Mouse (Mus musculus): ENCODE results near the gene Yipf3. TPM values are rescaled to one million over a fixed set of nuclear protein-coding genes. Genes with fewer than 3 reads are reported as not detected.

The Yipf3 gene
- polyA plus RNA-seq, 1 experiment from 2014 or later = 102 TPM

- peaks cover 92% of the 10 kb centered on the region for H3K36me3 ChIP-seq (ENCODE audit: insufficient read depth)
- H3K4me2 ChIP-seq = no peak overlapping the region
- ATAC-seq (ENCODE audit: insufficient read depth) (no peak), DNase-seq (no peak)
- H3K27ac ChIP-seq (ENCODE audit: low read depth) = no peak overlapping the region
- H3K4me3 ChIP-seq (ENCODE audit: low read depth, low read length) = no peak overlapping the region
- H3K9ac ChIP-seq = no peak overlapping the region
- 51% methylated on average over 6 of the region's 6 CpGs for WGBS
- H3K4me1 ChIP-seq (ENCODE audit: insufficient read depth) = no peaks in the 10 kb centered on the region
- no peaks in the 10 kb centered on the region for H3K9me3 ChIP-seq (ENCODE audit: low read depth, low read length)
- no peak for TF ChIP-seq CTCF (IDR thresholded peaks at IDR 0.05; ENCODE audit: low read depth)
- no peaks in the 10 kb centered on the region for H3K27me3 ChIP-seq (ENCODE audit: insufficient read depth, low read length)
Measured at GRCm38 (mm10) chr17:46266986-46267385, 19.1 kb downstream of the Yipf3 start.

GRCm38 (mm10) chr17:46267511-46267910, 19.6 kb downstream of the Yipf3 start:
- no peak overlapping the region for H3K9ac ChIP-seq
- DNase-seq = no peak
- H3K27ac ChIP-seq (ENCODE audit: low read depth) = no peak overlapping the region
- H3K36me3 ChIP-seq (ENCODE audit: insufficient read depth) = peaks cover 90% of the 10 kb centered on the region
- H3K4me2 ChIP-seq = no peak overlapping the region
- WGBS = 82% methylated on average over 7 of the region's 7 CpGs
- H3K9me3 ChIP-seq (ENCODE audit: low read depth, low read length) = no peaks in the 10 kb centered on the region
- ATAC-seq (ENCODE audit: insufficient read depth) = no peak
- H3K4me1 ChIP-seq (ENCODE audit: insufficient read depth) = no peaks in the 10 kb centered on the region
- TF ChIP-seq CTCF (IDR thresholded peaks at IDR 0.05; ENCODE audit: low read depth) = no peak
- no peaks in the 10 kb centered on the region for H3K27me3 ChIP-seq (ENCODE audit: insufficient read depth, low read length)
- H3K4me3 ChIP-seq (ENCODE audit: low read depth, low read length) = no peak overlapping the region

- Histone ChIP-seq H3K9ac (no peak overlapping the region), H3K4me1 (ENCODE audit: insufficient read depth) (no peaks in the 10 kb centered on the region), H3K27ac (ENCODE audit: low read depth) (no peak overlapping the region), H3K4me3 (ENCODE audit: low read depth, low read length) (no peak overlapping the region), H3K4me2 (no peak overlapping the region), H3K27me3 (ENCODE audit: insufficient read depth, low read length) (no peaks in the 10 kb centered on the region), H3K9me3 (ENCODE audit: low read depth, low read length) (no peaks in the 10 kb centered on the region), H3K36me3 (ENCODE audit: insufficient read depth) (peaks cover 89% of the 10 kb centered on the region)
- 74% methylated on average over 10 of the region's 10 CpGs for WGBS
- ATAC-seq (ENCODE audit: insufficient read depth) (no peak), DNase-seq (no peak)
- no peak for TF ChIP-seq CTCF (IDR thresholded peaks at IDR 0.05; ENCODE audit: low read depth)
Measured at GRCm38 (mm10) chr17:46268026-46268720, 20.3 kb downstream of the Yipf3 start.

GRCm38 (mm10) chr17:46269771-46270534, 22.1 kb downstream of the Yipf3 start:
- Histone ChIP-seq H3K4me1 (ENCODE audit: insufficient read depth) (no peaks in the 10 kb centered on the region), H3K4me3 (ENCODE audit: low read depth, low read length) (no peak overlapping the region), H3K9me3 (ENCODE audit: low read depth, low read length) (no peaks in the 10 kb centered on the region), H3K9ac (peak overlapping the region; percentile 13; the same call in 1 of the 2 replicates), H3K4me2 (no peak overlapping the region), H3K27me3 (ENCODE audit: insufficient read depth, low read length) (no peaks in the 10 kb centered on the region), H3K36me3 (ENCODE audit: insufficient read depth) (peaks cover 87% of the 10 kb centered on the region), H3K27ac (ENCODE audit: low read depth) (no peak overlapping the region; the same call in 1 of the 2 replicates)
- WGBS = 72% methylated on average over 19 of the region's 19 CpGs
- DNase-seq (no peak), ATAC-seq (ENCODE audit: insufficient read depth) (no peak)
- no peak for TF ChIP-seq CTCF (IDR thresholded peaks at IDR 0.05; ENCODE audit: low read depth)

GRCm38 (mm10) chr17:46272058-46272457, 24.2 kb downstream of the Yipf3 start:
- Histone ChIP-seq H3K4me2 (no peak overlapping the region), H3K9ac (no peak overlapping the region), H3K4me3 (ENCODE audit: low read depth, low read length) (no peak overlapping the region), H3K27me3 (ENCODE audit: insufficient read depth, low read length) (no peaks in the 10 kb centered on the region), H3K9me3 (ENCODE audit: low read depth, low read length) (no peaks in the 10 kb centered on the region), H3K27ac (ENCODE audit: low read depth) (no peak overlapping the region), H3K4me1 (ENCODE audit: insufficient read depth) (no peaks in the 10 kb centered on the region), H3K36me3 (ENCODE audit: insufficient read depth) (peaks cover 73% of the 10 kb centered on the region)
- TF ChIP-seq CTCF (IDR thresholded peaks at IDR 0.05; ENCODE audit: low read depth) = no peak
- DNase-seq (no peak), ATAC-seq (ENCODE audit: insufficient read depth) (no peak)
- WGBS = 86% methylated on average over 2 of the region's 2 CpGs

- Histone ChIP-seq H3K27ac (ENCODE audit: low read depth) (no peak overlapping the region), H3K4me2 (no peak overlapping the region), H3K36me3 (ENCODE audit: insufficient read depth) (peaks cover 73% of the 10 kb centered on the region), H3K4me3 (ENCODE audit: low read depth, low read length) (no peak overlapping the region), H3K9ac (no peak overlapping the region), H3K27me3 (ENCODE audit: insufficient read depth, low read length) (no peaks in the 10 kb centered on the region), H3K9me3 (ENCODE audit: low read depth, low read length) (no peaks in the 10 kb centered on the region), H3K4me1 (ENCODE audit: insufficient read depth) (no peaks in the 10 kb centered on the region)
- 79% methylated on average over 5 of the region's 5 CpGs for whole genome bisulfite sequencing
- no peak for TF ChIP-seq CTCF (IDR thresholded peaks at IDR 0.05; ENCODE audit: low read depth)
- no peak for ATAC-seq (ENCODE audit: insufficient read depth)
- no peak for DNase-seq
Measured at GRCm38 (mm10) chr17:46272675-46273074, 24.8 kb downstream of the Yipf3 start.

GRCm38 (mm10) chr17:46273803-46274236, 25.9 kb downstream of the Yipf3 start:
- TF ChIP-seq CTCF (IDR thresholded peaks at IDR 0.05; ENCODE audit: low read depth) = no peak
- 75% methylated on average over 1 of the region's 1 CpGs for WGBS
- Histone ChIP-seq H3K27ac (ENCODE audit: low read depth) (no peak overlapping the region), H3K9me3 (ENCODE audit: low read depth, low read length) (no peaks in the 10 kb centered on the region), H3K27me3 (ENCODE audit: insufficient read depth, low read length) (no peaks in the 10 kb centered on the region), H3K4me3 (ENCODE audit: low read depth, low read length) (no peak overlapping the region), H3K4me2 (no peak overlapping the region), H3K9ac (no peak overlapping the region), H3K4me1 (ENCODE audit: insufficient read depth) (no peaks in the 10 kb centered on the region), H3K36me3 (ENCODE audit: insufficient read depth) (peaks cover 75% of the 10 kb centered on the region)
- DNase-seq (no peak), ATAC-seq (ENCODE audit: insufficient read depth) (no peak)

Measured in lung, embryonic 14.5 days (tissue).